Mouse (Mus musculus): ENCODE results near the gene Med26.
A peak's percentile ranks its signal among the peaks of the same experiment; 100 is the strongest.

Gene Med26

GRCm38 (mm10) chr8:72547122-72547801, 808 bp downstream of the Med26 start:
- DNase-seq, result peak in 1 of 2 experiments; percentile 43

- peak in 1 of 2 experiments; percentile 24 for DNase-seq
Measured at GRCm38 (mm10) chr8:72539234-72539633, 8.8 kb downstream of the Med26 start.

- no peak for DNase-seq
Measured at GRCm38 (mm10) chr8:72534888-72535287, 13.2 kb downstream of the Med26 start.

GRCm38 (mm10) chr8:72532103-72532502, 16.0 kb downstream of the Med26 start:
- DNase-seq, result no peak

- DNase-seq, result no peak
Measured at GRCm38 (mm10) chr8:72521888-72522287, 26.2 kb downstream of the Med26 start.

GRCm38 (mm10) chr8:72517421-72517988, 30.6 kb downstream of the Med26 start:
- no peak for DNase-seq

- no peak for DNase-seq
Measured at GRCm38 (mm10) chr8:72513158-72513557, 34.9 kb downstream of the Med26 start.

- DNase-seq, result no peak
Measured at GRCm38 (mm10) chr8:72512648-72513047, 35.4 kb downstream of the Med26 start.

GRCm38 (mm10) chr8:72507505-72507904, 40.6 kb downstream of the Med26 start:
- peak in 1 of 2 experiments; percentile 50 for DNase-seq

- DNase-seq, result peak; percentile 80 to 82
Measured at GRCm38 (mm10) chr8:72504637-72505314, 43.3 kb downstream of the Med26 start.

GRCm38 (mm10) chr8:72504137-72504536, 43.9 kb downstream of the Med26 start:
- peak; percentile 85 to 87 for DNase-seq

- DNase-seq, result peak; percentile 87 to 89
Measured at GRCm38 (mm10) chr8:72500521-72500931, 47.5 kb downstream of the Med26 start.

- no peak for DNase-seq
Measured at GRCm38 (mm10) chr8:72499521-72500284, 48.4 kb downstream of the Med26 start.

GRCm38 (mm10) chr8:72498527-72498926, 49.5 kb downstream of the Med26 start:
- DNase-seq, result no peak

- DNase-seq, result peak in 1 of 2 experiments; percentile 50
Measured at GRCm38 (mm10) chr8:72497911-72498310, 50.2 kb downstream of the Med26 start.

GRCm38 (mm10) chr8:72496217-72496616, 51.9 kb downstream of the Med26 start:
- DNase-seq, result no peak

GRCm38 (mm10) chr8:72495411-72496111, 52.5 kb downstream of the Med26 start:
- DNase-seq, result peak; percentile 42 to 50

- no peak for DNase-seq
Measured at GRCm38 (mm10) chr8:72493381-72493780, 54.7 kb downstream of the Med26 start.

GRCm38 (mm10) chr8:72492622-72493081, 55.4 kb downstream of the Med26 start:
- DNase-seq, result peak; percentile 99 to 100

GRCm38 (mm10) chr8:72491680-72492621, 56.1 kb downstream of the Med26 start, which contains the start of gene Slc35e1:
Slc35e1 (minus strand) TSS chr8:72492614.
- DNase-seq, result peak in 1 of 2 experiments; percentile 61

GRCm38 (mm10) chr8:72491017-72491416, 57.1 kb downstream of the Med26 start:
- DNase-seq, result peak in 1 of 2 experiments; percentile 37

Measured in cerebellum, postnatal 25 days (tissue).